7 mouse cellular contexts compared by ENCODE assay signal in the genomic region with DNA sequence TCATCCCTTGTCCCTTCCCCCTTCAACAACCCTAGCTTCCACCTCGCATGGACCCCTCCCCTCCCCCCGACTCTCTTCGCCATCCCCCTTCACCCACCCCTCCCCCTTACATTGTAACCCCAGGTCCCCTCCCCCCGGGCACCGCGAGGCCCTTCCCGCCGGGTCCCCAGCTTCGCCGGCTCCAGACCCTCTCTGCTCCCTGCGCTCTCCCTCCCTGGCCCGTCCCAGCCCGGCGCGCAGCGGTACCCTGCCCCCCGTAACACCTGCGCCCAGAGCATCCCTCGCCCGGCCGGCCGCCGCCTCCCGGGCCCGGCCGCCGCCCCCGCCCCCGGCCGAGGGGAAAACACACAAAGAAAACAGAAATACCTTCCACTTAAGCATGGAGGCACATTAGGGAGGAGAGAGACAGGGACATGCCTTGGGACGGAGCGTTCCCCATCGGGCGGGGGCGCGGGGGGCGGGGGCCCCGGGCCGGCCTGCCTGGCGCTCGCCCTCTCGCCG. TPM values are rescaled to one million over a fixed set of nuclear protein-coding genes. Genes with fewer than 3 reads are reported as not detected.
DNase-seq lines count a peak whose midpoint lies in the region; ATAC-seq lines count a peak whose summit lies in the region.

No protein-coding gene starts in this region.

- no peaks in the 10 kb centered on the region for H3K9me3 ChIP-seq in lung, embryonic 16.5 days (ENCODE audit: control insufficient read depth, low read length)
- no peaks in the 10 kb centered on the region for H3K9me3 ChIP-seq in embryonic facial prominence, embryonic 11.5 days (replicated peaks; ENCODE audit: control insufficient read depth, low read length)
- no peaks in the 10 kb centered on the region for H3K9me3 ChIP-seq in hindbrain, embryonic 16.5 days (ENCODE audit: control insufficient read depth, low read length)

- H3K27ac ChIP-seq in lung, embryonic 16.5 days (ENCODE audit: low read length) = no peak overlapping the region
- peak overlapping the region; percentile 47 for H3K27ac ChIP-seq in embryonic facial prominence, embryonic 11.5 days (replicated peaks; ENCODE audit: low read depth, low read length)
- peak overlapping the region; percentile 95 for H3K27ac ChIP-seq in hindbrain, embryonic 16.5 days (ENCODE audit: low read depth, low read length)

- H3K4me1 ChIP-seq in lung, embryonic 16.5 days (replicated peaks; ENCODE audit: control insufficient read depth, insufficient read depth, low read length) = peaks cover 21% of the 10 kb centered on the region
- H3K4me1 ChIP-seq in embryonic facial prominence, embryonic 11.5 days (ENCODE audit: control insufficient read depth, insufficient read depth, low read length) = peaks cover 9% of the 10 kb centered on the region
- H3K4me1 ChIP-seq in hindbrain, embryonic 16.5 days (ENCODE audit: control insufficient read depth, insufficient read depth, low read depth, low read length) = peaks cover 51% of the 10 kb centered on the region

- H3K36me3 ChIP-seq in lung, embryonic 16.5 days (ENCODE audit: control insufficient read depth, insufficient read depth, low read length) = no peaks in the 10 kb centered on the region
- no peaks in the 10 kb centered on the region for H3K36me3 ChIP-seq in embryonic facial prominence, embryonic 11.5 days (replicated peaks; ENCODE audit: control insufficient read depth, insufficient read depth, low read depth, low read length)
- H3K36me3 ChIP-seq in hindbrain, embryonic 16.5 days (ENCODE audit: control insufficient read depth, insufficient read depth, low read length) = no peaks in the 10 kb centered on the region

- H3K9ac ChIP-seq in lung, embryonic 16.5 days (ENCODE audit: low read length) = peak overlapping the region; percentile 72
- peak overlapping the region; percentile 74 for H3K9ac ChIP-seq in embryonic facial prominence, embryonic 11.5 days (replicated peaks; ENCODE audit: low read length)
- peak overlapping the region; percentile 97 for H3K9ac ChIP-seq in hindbrain, embryonic 16.5 days (ENCODE audit: low read depth, low read length)

- H3K27me3 ChIP-seq in lung, embryonic 16.5 days (ENCODE audit: control insufficient read depth, insufficient read depth, low read depth, low read length) = peaks cover 36% of the 10 kb centered on the region
- H3K27me3 ChIP-seq in embryonic facial prominence, embryonic 11.5 days (ENCODE audit: control insufficient read depth, insufficient read depth, low read length) = peaks cover 42% of the 10 kb centered on the region
- no peaks in the 10 kb centered on the region for H3K27me3 ChIP-seq in hindbrain, embryonic 16.5 days (replicated peaks; ENCODE audit: control insufficient read depth, insufficient read depth, low read length)

- H3K4me3 ChIP-seq in lung, embryonic 16.5 days (ENCODE audit: low read length) = peak overlapping the region; percentile 72
- peak overlapping the region; percentile 63 for H3K4me3 ChIP-seq in embryonic facial prominence, embryonic 11.5 days (ENCODE audit: low read depth, low read length)
- peak overlapping the region; percentile 85 for H3K4me3 ChIP-seq in hindbrain, embryonic 16.5 days (ENCODE audit: low read length)

- no peak for DNase-seq in lung, postnatal 36 days
- DNase-seq in embryonic facial prominence, embryonic 11.5 days (ENCODE audit: low spot score) = peak; percentile 51
- DNase-seq in neural tube, embryonic 10.5 days (ENCODE audit: extremely low spot score, low spot score) = peak; percentile 71
- no peak for DNase-seq in adipocyte (ENCODE audit: low spot score)
- no peak for DNase-seq in spleen, postnatal 4 days (ENCODE audit: low spot score in 2 of 2)

- ATAC-seq in lung, embryonic 16.5 days (ENCODE audit: low read depth) = no peak
- ATAC-seq in embryonic facial prominence, embryonic 11.5 days (replicated peaks; ENCODE audit: insufficient number of reproducible peaks, low FRiP score, low TSS enrichment, low read depth) = peak; percentile 36; the same call in 1 of the 2 replicates
- ATAC-seq in hindbrain, embryonic 16.5 days = peak; percentile 6; the same call in 1 of the 2 replicates

- WGBS in lung, embryonic 16.5 days = 1% methylated on average over 34 of the region's 43 CpGs
- 3% methylated on average over 21 of the region's 43 CpGs for WGBS in embryonic facial prominence, embryonic 11.5 days
- 2% methylated on average over 31 of the region's 43 CpGs for WGBS in hindbrain, embryonic 16.5 days

- peak overlapping the region; percentile 98 for H3K4me2 ChIP-seq in lung, embryonic 16.5 days (ENCODE audit: low read depth, low read length)
- H3K4me2 ChIP-seq in embryonic facial prominence, embryonic 11.5 days (ENCODE audit: low read depth, low read length) = peak overlapping the region; percentile 99
- H3K4me2 ChIP-seq in hindbrain, embryonic 16.5 days (ENCODE audit: low read length) = peak overlapping the region; percentile 91

RNA-seq across cellular contexts. Expression of a gene that starts 1.4 kb away (rescaled TPM):
- polyA plus RNA-seq in lung, embryonic 16.5 days (2015; fragmentation: Nextera tagmentation; extraction: Ambion mirVana) = 0.70 and 0.83 TPM in 2 replicates
- polyA plus RNA-seq in embryonic facial prominence, embryonic 11.5 days (2014; fragmentation: Nextera tagmentation; extraction: Ambion mirVana) = 0.55 and 0.56 TPM in 2 replicates
- 8.0 and 8.9 TPM in 2 replicates for polyA plus RNA-seq in hindbrain, embryonic 16.5 days (2015; fragmentation: Nextera tagmentation; extraction: Ambion mirVana)

RNA-seq across cellular contexts. Expression of a gene that starts 54.9 kb away (rescaled TPM):
- polyA plus RNA-seq in lung, embryonic 16.5 days (2015; fragmentation: Nextera tagmentation; extraction: Ambion mirVana) = 1.1 and 2.1 TPM in 2 replicates
- 9.0 and 9.7 TPM in 2 replicates for polyA plus RNA-seq in embryonic facial prominence, embryonic 11.5 days (2014; fragmentation: Nextera tagmentation; extraction: Ambion mirVana)
- 1.2 and 1.4 TPM in 2 replicates for polyA plus RNA-seq in hindbrain, embryonic 16.5 days (2015; fragmentation: Nextera tagmentation; extraction: Ambion mirVana)

Comparison
In these comparisons a context has a peak if more than half of its experiments do, and no peak if none do; other contexts are left out.
1. DNase-seq: peak in embryonic facial prominence, embryonic 11.5 days (single experiment) and neural tube, embryonic 10.5 days (single experiment); none in lung, postnatal 36 days (single experiment), adipocyte (single experiment) and spleen, postnatal 4 days (0 of 2).
2. Peak in every context shown above with its lines, with median percentiles within 50 percentile points of each other: H3K4me2 ChIP-seq, H3K4me3 ChIP-seq and H3K9ac ChIP-seq.